In genomic region chr2:84252076-84252475, GRCm38 (mm10) we compare ENCODE assay signal across 24 mouse cellular contexts.
DNase-seq lines count a peak whose midpoint lies in the region; ATAC-seq and TF ChIP-seq lines count a peak whose summit lies in the region.
"Had no signal": no experiment of that assay in that cellular context is flagged by ENCODE, and none has a peak within 500 bp of the region (broad histone marks: within the 10 kb centered on the region; RNA-seq: fewer than 3 reads in every experiment).

No protein-coding gene starts in this region.

- H3K4me2 ChIP-seq in liver, postnatal 0 days (ENCODE audit: low read depth, low read length) = no peak overlapping the region
- no peak overlapping the region for H3K4me2 ChIP-seq in hindbrain, embryonic 13.5 days
- H3K4me2 ChIP-seq: embryonic facial prominence, embryonic 13.5 days; embryonic facial prominence, embryonic 15.5 days; forebrain, embryonic 13.5 days; forebrain, embryonic 15.5 days had no signal

- no peaks in the 10 kb centered on the region for H3K9me3 ChIP-seq in liver, postnatal 0 days (ENCODE audit: low read length)
- no peaks in the 10 kb centered on the region for H3K9me3 ChIP-seq in hindbrain, embryonic 13.5 days
- H3K9me3 ChIP-seq: embryonic facial prominence, embryonic 13.5 days; embryonic facial prominence, embryonic 15.5 days; forebrain, embryonic 13.5 days; forebrain, embryonic 15.5 days had no signal

- no peak for TF ChIP-seq CTCF in liver, adult 2 months (IDR thresholded peaks at IDR 0.05; ENCODE audit: low read depth, low read length)
- no peak for TF ChIP-seq CTCF in liver, postnatal 0 days (IDR thresholded peaks at IDR 0.05; ENCODE audit: low read depth)

- peak; percentile 6 for DNase-seq in liver, adult 2 months (ENCODE audit: extremely low read depth, low read depth, low spot score)
- DNase-seq in liver, postnatal 0 days = no peak
- DNase-seq in testis, postnatal 10 days (ENCODE audit: low spot score) = no peak
- DNase-seq in right cerebral cortex, postnatal 4 days = no peak
- DNase-seq: adrenal gland, adult 8-10 months; adrenal gland, postnatal 25 days; cerebellum, adult 11 months; cerebellum, adult 18-20 months; cerebellum, adult 8-10 months; cerebellum, adult 9-11 months; cerebellum, postnatal 14 days; cerebellum, postnatal 36 days; forebrain, postnatal 0 days had no signal

- H3K36me3 ChIP-seq in liver, adult 2 months (ENCODE audit: control insufficient read depth, insufficient read depth, low read length) = no peaks in the 10 kb centered on the region
- H3K36me3 ChIP-seq in liver, postnatal 0 days (replicated peaks; ENCODE audit: insufficient read depth, low read length) = no peaks in the 10 kb centered on the region
- no peaks in the 10 kb centered on the region for H3K36me3 ChIP-seq in macrophage (ENCODE audit: inconsistent target)
- H3K36me3 ChIP-seq in hindbrain, embryonic 13.5 days = no peaks in the 10 kb centered on the region
- H3K36me3 ChIP-seq: embryonic facial prominence, embryonic 13.5 days; embryonic facial prominence, embryonic 15.5 days; forebrain, embryonic 15.5 days had no signal

- H3K4me1 ChIP-seq in liver, adult 2 months (ENCODE audit: control insufficient read depth, insufficient read depth, low read length) = no peaks in the 10 kb centered on the region; the same call in 1 of the 2 replicates
- no peaks in the 10 kb centered on the region for H3K4me1 ChIP-seq in liver, postnatal 0 days (ENCODE audit: insufficient read depth)
- H3K4me1 ChIP-seq in hindbrain, embryonic 13.5 days (replicated peaks) = no peaks in the 10 kb centered on the region
- H3K4me1 ChIP-seq: embryonic facial prominence, embryonic 13.5 days; embryonic facial prominence, embryonic 15.5 days; forebrain, embryonic 13.5 days; forebrain, embryonic 15.5 days had no signal

- H3K4me3 ChIP-seq in liver, adult 2 months (ENCODE audit: insufficient read depth, low read depth, low read length) = no peak overlapping the region
- H3K4me3 ChIP-seq in liver, postnatal 0 days (ENCODE audit: low read depth, low read length) = no peak overlapping the region
- H3K4me3 ChIP-seq in macrophage (ENCODE audit: inconsistent target) = no peak overlapping the region
- H3K4me3 ChIP-seq in hindbrain, embryonic 13.5 days = no peak overlapping the region
- H3K4me3 ChIP-seq: embryonic facial prominence, embryonic 13.5 days; embryonic facial prominence, embryonic 15.5 days; erythroblast, embryonic 14.5 days; forebrain, embryonic 13.5 days; forebrain, embryonic 15.5 days had no signal

- H3K27me3 ChIP-seq in liver, adult 2 months (ENCODE audit: control insufficient read depth, insufficient read depth, low read length) = no peaks in the 10 kb centered on the region
- H3K27me3 ChIP-seq in liver, postnatal 0 days (ENCODE audit: insufficient read depth, low read length) = no peaks in the 10 kb centered on the region
- H3K27me3 ChIP-seq in hindbrain, embryonic 13.5 days = no peaks in the 10 kb centered on the region
- H3K27me3 ChIP-seq: embryonic facial prominence, embryonic 13.5 days; embryonic facial prominence, embryonic 15.5 days; forebrain, embryonic 13.5 days; forebrain, embryonic 15.5 days had no signal

- H3K27ac ChIP-seq in liver, adult 2 months (replicated peaks; ENCODE audit: insufficient read depth, low read depth, low read length) = no peak overlapping the region
- no peak overlapping the region for H3K27ac ChIP-seq in liver, postnatal 0 days (ENCODE audit: low read depth)
- peak overlapping the region; percentile 62 for H3K27ac ChIP-seq in macrophage
- H3K27ac ChIP-seq in hindbrain, embryonic 13.5 days = no peak overlapping the region
- H3K27ac ChIP-seq: embryonic facial prominence, embryonic 13.5 days; embryonic facial prominence, embryonic 15.5 days; forebrain, embryonic 13.5 days; forebrain, embryonic 15.5 days had no signal

- TF ChIP-seq POLR2A in liver, adult 2 months (IDR thresholded peaks at IDR 0.05; ENCODE audit: extremely low read depth, insufficient read depth, low read length) = no peak

- 86% methylated on average over 1 of the region's 1 CpGs for WGBS in liver, adult 2 months
- WGBS in liver, postnatal 0 days (ENCODE audit: insufficient replicate concordance) = 34% methylated on average over 1 of the region's 1 CpGs
- WGBS in macrophage (ENCODE audit: missing documents) = 0% methylated on average over 1 of the region's 1 CpGs
- whole genome bisulfite sequencing in hindbrain, embryonic 13.5 days = 92% methylated on average over 1 of the region's 1 CpGs

- no peak for ATAC-seq in liver, postnatal 0 days
- peak; percentile 57 for ATAC-seq in common myeloid progenitor, adult 5-6 weeks (replicated peaks; ENCODE audit: low read depth, poor library complexity, severe bottlenecking)
- ATAC-seq in megakaryocyte progenitor cell, adult 5-6 weeks (replicated peaks; ENCODE audit: poor library complexity) = peak; percentile 66
- no peak for ATAC-seq in hindbrain, embryonic 13.5 days (ENCODE audit: low FRiP score)
- ATAC-seq: activated CD4-positive, CD25-positive, alpha-beta regulatory T cell, adult 4 months; forebrain, embryonic 13.5 days; forebrain, embryonic 15.5 days; forebrain, postnatal 0 days; Patski had no signal

- H3K79me2 ChIP-seq in liver, adult 2 months (ENCODE audit: control insufficient read depth, insufficient read depth, low read length) = no peaks in the 10 kb centered on the region
- no peaks in the 10 kb centered on the region for H3K79me2 ChIP-seq in macrophage (ENCODE audit: inconsistent target)

- no peak overlapping the region for H3K9ac ChIP-seq in liver, adult 2 months (ENCODE audit: low read depth, low read length)
- no peak overlapping the region for H3K9ac ChIP-seq in liver, postnatal 0 days (replicated peaks)
- H3K9ac ChIP-seq in hindbrain, embryonic 13.5 days = no peak overlapping the region
- H3K9ac ChIP-seq: embryonic facial prominence, embryonic 13.5 days; embryonic facial prominence, embryonic 15.5 days; forebrain, embryonic 13.5 days; forebrain, embryonic 15.5 days; forebrain, postnatal 0 days had no signal

- no peak for TF ChIP-seq EP300 in liver, postnatal 0 days (IDR thresholded peaks at IDR 0.05; ENCODE audit: low read depth)

Comparison
In these comparisons a context has a peak if more than half of its experiments do, and no peak if none do; other contexts are left out.
1. ATAC-seq: peak in common myeloid progenitor, adult 5-6 weeks (single experiment) and megakaryocyte progenitor cell, adult 5-6 weeks (single experiment); none in liver, postnatal 0 days (single experiment) and hindbrain, embryonic 13.5 days (single experiment).